34 mouse cellular contexts compared by ENCODE assay signal in genomic region chr11:6345956-6346355, GRCm38 (mm10).
"Had no signal": no experiment of that assay in that cellular context is flagged by ENCODE, and none has a peak within 500 bp of the region (broad histone marks: within the 10 kb centered on the region; RNA-seq: fewer than 3 reads in every experiment).

No protein-coding gene starts in this region.

- H3K27me3 ChIP-seq: heart, embryonic 12.5 days; heart, embryonic 13.5 days; heart, embryonic 15.5 days; hindbrain, embryonic 12.5 days; hindbrain, embryonic 13.5 days; hindbrain, embryonic 15.5 days; intestine, embryonic 15.5 days; kidney, embryonic 15.5 days had no signal

- H3K9ac ChIP-seq: heart, embryonic 12.5 days; heart, embryonic 13.5 days; heart, embryonic 15.5 days; hindbrain, embryonic 12.5 days; hindbrain, embryonic 13.5 days; hindbrain, embryonic 14.5 days; hindbrain, embryonic 15.5 days; intestine, embryonic 15.5 days; kidney, embryonic 15.5 days had no signal

- H3K4me2 ChIP-seq: heart, embryonic 11.5 days; heart, embryonic 12.5 days; heart, embryonic 13.5 days; heart, embryonic 15.5 days; hindbrain, embryonic 12.5 days; hindbrain, embryonic 13.5 days; hindbrain, embryonic 14.5 days; hindbrain, embryonic 15.5 days; intestine, embryonic 15.5 days; kidney, embryonic 15.5 days had no signal

- ATAC-seq: hindbrain, embryonic 16.5 days; hindbrain, postnatal 0 days; inflammation-experienced regulatory T-cells, adult 6 months; intestine, embryonic 15.5 days; intestine, embryonic 16.5 days; intestine, postnatal 0 days had no signal

- H3K9me3 ChIP-seq: heart, embryonic 12.5 days; heart, embryonic 13.5 days; heart, embryonic 15.5 days; hindbrain, embryonic 10.5 days; hindbrain, embryonic 12.5 days; hindbrain, embryonic 13.5 days; hindbrain, embryonic 15.5 days; intestine, embryonic 15.5 days; kidney, embryonic 15.5 days had no signal

- H3K27ac ChIP-seq: heart, embryonic 13.5 days; heart, embryonic 15.5 days; hindbrain, embryonic 10.5 days; hindbrain, embryonic 12.5 days; hindbrain, embryonic 13.5 days; hindbrain, embryonic 14.5 days; hindbrain, embryonic 15.5 days; hindbrain, postnatal 0 days; intestine, embryonic 15.5 days; kidney, embryonic 15.5 days; kidney, postnatal 0 days; layer of hippocampus, adult 2 months; left cerebral cortex, adult 2 months had no signal

- DNase-seq: heart, postnatal 10 days; heart, postnatal 14 days; heart, postnatal 36 days; heart, postnatal 4 days; kidney, adult 11 months; kidney, adult 18-20 months; kidney, adult 2 months; kidney, adult 8-10 months; kidney, adult 9 months; kidney, postnatal 10 days; kidney, postnatal 14 days; kidney, postnatal 36 days; kidney, postnatal 4 days; layer of hippocampus, adult 9-11 months; layer of hippocampus, postnatal 36 days had no signal

- H3K4me3 ChIP-seq: heart, embryonic 12.5 days; heart, embryonic 13.5 days; heart, embryonic 15.5 days; hindbrain, embryonic 10.5 days; hindbrain, embryonic 12.5 days; hindbrain, embryonic 13.5 days; hindbrain, embryonic 15.5 days; intestine, embryonic 15.5 days; kidney, embryonic 15.5 days; layer of hippocampus, adult 2 months; left cerebral cortex, adult 2 months had no signal

- H3K4me1 ChIP-seq: heart, embryonic 12.5 days; heart, embryonic 13.5 days; heart, embryonic 15.5 days; hindbrain, embryonic 10.5 days; hindbrain, embryonic 12.5 days; hindbrain, embryonic 13.5 days; hindbrain, embryonic 15.5 days; intestine, embryonic 15.5 days; kidney, embryonic 15.5 days had no signal
